Mouse (Mus musculus) liver, embryonic 16.5 days (tissue): Measurements from ENCODE around the gene BC051142. TPM values are rescaled to one million over a fixed set of nuclear protein-coding genes. Genes with fewer than 3 reads are reported as not detected.

Source experiments
- ATAC-seq: fragments of 200-750 bp; cut with Nextera tagmentation; 2 replicates; pipeline ENCODE4 v1.8.0; 2017; ENCODE audit warnings: low read depth, mild to moderate bottlenecking, moderate number of reproducible peaks, moderate library complexity
- H3K27ac ChIP-seq: fragments of 300-500 bp; sonication (generic); 2 replicates; pipeline ENCODE4 v1.5.1; 2014; ENCODE audit warnings: mild to moderate bottlenecking, low read length
- H3K27me3 ChIP-seq: fragments of 300-500 bp; sonication (generic); 2 replicates; pipeline ENCODE4 v1.6.1; 2014; ENCODE audit warnings: low read depth, low read length, mixed read lengths; ENCODE audit not compliant: control insufficient read depth, insufficient read depth
- H3K36me3 ChIP-seq: fragments of 300-500 bp; sonication (generic); 2 replicates; pipeline ENCODE4 v1.6.1; 2014; ENCODE audit warnings: mild to moderate bottlenecking; ENCODE audit not compliant: control insufficient read depth, insufficient read depth
- H3K4me1 ChIP-seq: fragments of 300-500 bp; sonication (generic); 2 replicates; pipeline ENCODE4 v1.6.1; 2014; ENCODE audit warnings: low read depth, low read length, mixed read lengths; ENCODE audit not compliant: control insufficient read depth
- H3K4me2 ChIP-seq: fragments of 300-500 bp; sonication (generic); 2 replicates; pipeline ENCODE4 v1.6.1; 2014; ENCODE audit warnings: low read depth, low read length, mixed read lengths
- H3K4me3 ChIP-seq: fragments of 300-500 bp; sonication (generic); 2 replicates; pipeline ENCODE4 v1.5.1; 2014; ENCODE audit warnings: low read depth, mild to moderate bottlenecking, low read length
- H3K9ac ChIP-seq: fragments of 300-500 bp; sonication (generic); 2 replicates; pipeline ENCODE4 v1.6.1; 2014; ENCODE audit warnings: low read depth, low read length
- H3K9me3 ChIP-seq: fragments of 300-500 bp; sonication (generic); replicated peaks from 2 replicates; pipeline ENCODE4 v1.6.1; 2016; ENCODE audit warnings: low read length; ENCODE audit not compliant: control insufficient read depth
- WGBS: fragments of 180-500 bp; shearing (Covaris S2); extraction: QIAGEN DNeasy Blood & Tissue Kit; methylation state at CpG from one replicate; pipeline ENCODE4 v1.1.7; 2014; ENCODE audit not compliant: insufficient replicate concordance; 5-methylcytosine and 5-hydroxymethylcytosine counted together
- polyA plus RNA-seq: library from polyadenylated mRNA; unstranded; fragments of >200 nt; fragmentation: Nextera tagmentation; extraction: Ambion mirVana; gene quantifications from 2 replicates; pipeline ENCODE4 v1.2.1, GENCODE M21; 2015

The BC051142 gene
- polyA plus RNA-seq, 1 experiment from 2014 or later, result 0.12 TPM

DNA sequence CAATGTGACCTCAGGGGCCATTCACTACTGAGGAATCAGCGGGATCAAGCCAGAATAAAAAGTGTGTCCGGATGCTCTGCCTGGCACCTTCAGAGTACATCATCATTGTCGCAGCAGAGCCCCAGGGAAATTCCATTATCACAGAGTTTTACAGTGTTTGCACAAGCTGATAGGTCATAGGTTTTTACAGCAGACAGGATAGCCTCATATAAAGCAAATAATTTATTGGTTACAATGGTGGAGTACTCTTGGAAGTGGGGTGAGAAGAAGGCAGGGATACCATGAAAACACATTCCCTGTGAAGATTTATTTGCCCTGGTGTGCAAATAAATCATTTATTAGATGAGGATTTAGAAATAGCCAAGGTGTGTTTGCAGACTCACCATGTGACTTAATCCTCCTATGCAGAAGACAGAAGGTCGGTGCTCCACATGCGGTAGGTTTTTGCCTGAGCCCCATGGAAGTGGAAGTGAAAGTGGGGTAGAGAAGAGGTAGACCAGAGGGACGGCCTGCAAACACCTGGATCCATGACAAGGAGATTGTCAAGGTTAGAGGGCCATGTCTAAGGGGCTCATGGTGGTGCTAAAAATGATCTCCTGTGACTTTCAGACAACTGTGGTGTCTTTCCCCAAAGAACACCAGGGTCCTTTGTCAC is 25.4 kb upstream of the BC051142 start:
- H3K36me3 ChIP-seq, result no peaks in the 10 kb centered on the region
- H3K27me3 ChIP-seq, result no peaks in the 10 kb centered on the region
- H3K9me3 ChIP-seq, result no peaks in the 10 kb centered on the region
- no peak overlapping the region for H3K4me2 ChIP-seq
- H3K4me3 ChIP-seq, result no peak overlapping the region
- H3K4me1 ChIP-seq, result no peaks in the 10 kb centered on the region
- ATAC-seq, result no peak
- 55% methylated on average over 6 of the region's 6 CpGs for whole genome bisulfite sequencing
- H3K9ac ChIP-seq, result no peak overlapping the region
- no peak overlapping the region for H3K27ac ChIP-seq

DNA sequence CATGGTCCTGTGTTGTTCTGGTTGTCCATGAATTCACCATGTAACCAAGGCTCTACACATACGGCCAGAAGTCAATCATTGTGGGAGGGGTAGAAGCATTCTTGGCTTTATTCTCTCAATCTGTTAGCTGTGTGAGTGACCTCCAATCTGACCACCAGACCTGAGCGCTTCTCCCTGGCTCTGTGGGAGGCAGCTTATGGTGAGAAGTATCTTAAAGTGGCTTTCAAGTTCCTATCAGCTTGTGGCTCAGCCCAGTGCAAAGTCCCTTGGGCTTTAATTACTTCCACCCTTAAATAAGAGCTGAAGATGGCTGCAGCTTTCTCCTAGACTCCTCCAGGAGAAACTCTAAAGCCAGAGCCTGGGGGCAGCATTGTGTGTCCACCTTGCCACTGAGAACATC is 21.8 kb upstream of the BC051142 start, which contains the start of gene Btnl1:
Gene Btnl1 (plus strand): TSS at position 286 of the 400 bp plus-strand sequence.
- no peaks in the 10 kb centered on the region for H3K4me1 ChIP-seq
- no peaks in the 10 kb centered on the region for H3K36me3 ChIP-seq
- no peak within 1 kb of the TSS for H3K4me2 ChIP-seq
- no peaks in the 10 kb centered on the region for H3K27me3 ChIP-seq
- no peak within 1 kb of the TSS for H3K4me3 ChIP-seq
- 57% methylated on average over 2 of the region's 2 CpGs for WGBS
- no peaks in the 10 kb centered on the region for H3K9me3 ChIP-seq
- no peak within 1 kb of the TSS for H3K9ac ChIP-seq
- H3K27ac ChIP-seq, result no peak within 1 kb of the TSS
- no peak for ATAC-seq

DNA sequence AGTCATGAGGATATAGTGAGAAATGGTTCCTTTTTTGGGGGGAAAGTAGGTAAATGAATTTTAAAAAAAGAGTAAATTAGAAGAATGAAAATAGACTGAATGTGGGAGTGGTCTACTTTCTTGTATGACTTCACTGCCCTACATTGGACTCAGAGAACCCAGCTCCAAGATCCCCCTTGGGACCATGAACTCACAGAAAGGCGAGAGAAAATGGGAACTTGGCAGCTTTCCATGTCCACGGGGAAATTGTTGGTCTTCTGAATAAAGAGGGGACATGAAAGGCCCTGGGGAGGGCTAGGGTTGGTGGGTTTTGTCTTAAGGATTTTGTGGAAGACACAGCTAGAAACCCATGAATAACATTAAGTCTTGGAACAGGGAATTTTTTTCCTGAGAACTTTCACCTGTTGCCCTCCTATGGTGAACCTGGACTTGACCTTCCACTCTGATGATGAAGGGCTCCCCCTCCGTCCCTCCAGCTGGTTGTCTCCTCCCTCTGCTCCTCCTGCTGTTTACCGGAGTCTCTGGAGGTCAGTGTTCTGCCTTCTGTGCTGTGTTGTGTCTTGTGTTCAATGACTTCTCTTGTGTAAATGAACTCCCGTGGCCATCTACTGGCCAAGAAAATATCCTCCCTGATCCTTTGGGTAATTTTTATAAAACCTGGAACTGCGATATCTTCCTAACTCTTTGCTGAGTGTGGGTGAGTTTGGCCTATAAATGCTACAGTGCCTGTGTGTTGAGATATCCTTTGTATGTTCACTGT is 21.0 kb upstream of the BC051142 start:
- ATAC-seq, result no peak
- Histone ChIP-seq H3K4me2 (no peak overlapping the region), H3K9me3 (no peaks in the 10 kb centered on the region), H3K9ac (no peak overlapping the region), H3K27me3 (no peaks in the 10 kb centered on the region), H3K4me3 (no peak overlapping the region), H3K36me3 (no peaks in the 10 kb centered on the region), H3K4me1 (no peaks in the 10 kb centered on the region), H3K27ac (no peak overlapping the region)
- WGBS, result 36% methylated on average over 6 of the region's 6 CpGs

DNA sequence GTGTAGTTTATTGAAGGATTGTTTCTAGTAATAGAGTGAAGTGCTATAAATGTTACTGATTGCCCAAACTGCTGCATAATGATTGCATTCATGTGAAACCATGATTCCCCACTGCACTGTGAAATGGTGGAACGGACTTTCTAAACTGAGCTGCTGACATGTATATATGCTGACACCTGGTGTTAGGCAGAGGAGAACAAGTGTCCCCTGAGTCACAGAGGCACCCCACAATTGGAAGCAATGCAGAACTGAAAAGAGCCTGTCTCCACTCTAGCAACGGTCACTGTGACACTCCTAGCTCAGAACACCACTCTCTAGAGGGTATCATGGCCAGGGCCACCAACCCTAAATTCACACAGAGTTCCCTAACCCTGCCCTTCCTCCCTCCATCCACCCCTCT is 19.9 kb upstream of the BC051142 start:
- ATAC-seq, result no peak
- Histone ChIP-seq H3K9ac (no peak overlapping the region), H3K4me3 (no peak overlapping the region), H3K4me2 (no peak overlapping the region), H3K27me3 (no peaks in the 10 kb centered on the region), H3K27ac (no peak overlapping the region), H3K9me3 (no peaks in the 10 kb centered on the region), H3K4me1 (no peaks in the 10 kb centered on the region), H3K36me3 (no peaks in the 10 kb centered on the region)
- 56% methylated on average over 2 of the region's 2 CpGs for WGBS

DNA sequence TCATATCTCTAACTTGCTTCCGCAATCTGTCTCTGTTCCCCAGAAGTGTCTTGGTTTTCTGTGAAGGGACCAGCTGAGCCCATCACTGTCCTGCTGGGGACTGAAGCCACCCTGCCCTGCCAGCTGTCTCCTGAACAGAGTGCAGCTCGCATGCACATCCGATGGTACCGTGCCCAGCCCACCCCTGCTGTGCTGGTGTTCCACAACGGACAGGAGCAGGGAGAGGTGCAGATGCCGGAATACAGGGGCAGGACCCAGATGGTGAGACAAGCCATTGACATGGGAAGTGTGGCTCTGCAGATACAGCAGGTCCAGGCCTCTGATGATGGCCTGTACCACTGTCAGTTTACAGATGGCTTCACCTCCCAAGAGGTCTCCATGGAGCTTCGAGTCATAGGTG is 19.2 kb upstream of the BC051142 start:
- no peak overlapping the region for H3K9ac ChIP-seq
- H3K4me2 ChIP-seq, result no peak overlapping the region
- no peaks in the 10 kb centered on the region for H3K36me3 ChIP-seq
- no peaks in the 10 kb centered on the region for H3K27me3 ChIP-seq
- H3K4me3 ChIP-seq, result no peak overlapping the region
- no peak overlapping the region for H3K27ac ChIP-seq
- 66% methylated on average over 7 of the region's 7 CpGs for WGBS
- no peak for ATAC-seq
- H3K4me1 ChIP-seq, result no peaks in the 10 kb centered on the region
- no peaks in the 10 kb centered on the region for H3K9me3 ChIP-seq

DNA sequence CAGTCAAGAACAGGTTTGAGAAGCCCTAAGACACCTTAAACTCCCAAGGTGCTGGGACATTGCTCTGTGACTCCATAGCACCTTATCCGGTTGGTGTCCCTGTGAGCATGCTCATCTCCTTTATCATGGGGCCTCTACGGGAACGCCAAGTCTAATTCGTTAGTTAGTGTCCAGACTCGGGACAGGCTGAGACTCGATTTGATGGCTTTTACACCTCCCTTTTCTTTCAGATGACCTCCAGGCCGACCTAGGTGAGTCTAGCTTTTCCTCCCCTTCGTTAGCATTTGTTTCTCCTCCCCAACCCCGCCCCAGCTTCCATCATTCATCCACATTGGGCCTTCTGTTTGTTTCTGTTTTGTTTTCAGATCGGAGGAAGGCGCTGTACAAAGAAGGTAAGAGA is 16.7 kb upstream of the BC051142 start:
- Histone ChIP-seq H3K9me3 (no peaks in the 10 kb centered on the region), H3K4me3 (no peak overlapping the region), H3K36me3 (no peaks in the 10 kb centered on the region), H3K4me2 (no peak overlapping the region), H3K9ac (no peak overlapping the region), H3K4me1 (no peaks in the 10 kb centered on the region), H3K27ac (no peak overlapping the region), H3K27me3 (no peaks in the 10 kb centered on the region)
- no peak for ATAC-seq
- 62% methylated on average over 11 of the region's 11 CpGs for WGBS

DNA sequence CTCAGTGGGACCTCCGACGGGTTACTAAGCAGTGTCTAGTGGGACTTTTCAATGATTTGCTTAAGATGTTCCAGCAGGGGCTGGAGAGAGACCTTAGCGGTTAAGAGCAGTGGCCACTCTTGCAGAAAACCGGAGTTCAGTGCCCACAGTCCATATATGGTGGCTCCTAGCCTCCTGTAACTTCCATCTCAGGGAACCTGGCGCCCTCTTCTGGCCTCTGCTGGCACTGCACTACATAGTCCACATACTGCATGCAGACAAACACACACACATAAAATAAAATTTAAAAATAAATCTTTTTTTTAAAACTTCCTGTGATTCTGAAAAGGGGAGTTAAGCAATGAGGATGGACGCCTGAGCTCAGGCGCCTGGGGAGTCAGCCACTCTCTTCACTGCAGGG is 15.4 kb upstream of the BC051142 start:
- no peak for ATAC-seq
- no peak overlapping the region for H3K4me3 ChIP-seq
- WGBS, result 65% methylated on average over 7 of the region's 7 CpGs

DNA sequence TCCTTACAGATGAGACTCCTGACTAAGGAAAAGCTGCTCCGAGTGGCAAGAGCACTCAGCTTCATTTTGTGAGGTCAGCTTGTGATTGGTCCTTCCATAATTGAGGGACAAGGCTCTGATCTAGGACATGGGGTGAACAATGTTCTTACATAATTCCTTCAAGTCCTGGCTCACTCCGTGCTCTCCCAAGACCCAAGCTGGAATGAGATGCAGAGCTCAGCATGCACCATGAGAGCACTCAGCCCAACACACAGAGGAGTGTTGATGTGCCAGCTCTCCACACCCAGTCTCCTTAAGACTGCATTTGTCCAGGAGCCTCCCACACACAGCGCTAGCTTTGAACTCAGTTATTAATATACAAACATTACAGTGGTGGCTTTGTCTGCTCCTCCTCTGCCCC is 13.9 kb upstream of the BC051142 start:
- no peak overlapping the region for H3K4me3 ChIP-seq

More for the DNA sequence above, 15.4 kb upstream of the BC051142 start:
- no peaks in the 10 kb centered on the region for H3K36me3 ChIP-seq
- no peak overlapping the region for H3K27ac ChIP-seq
- H3K27me3 ChIP-seq, result no peaks in the 10 kb centered on the region
- no peak overlapping the region for H3K9ac ChIP-seq
- no peak overlapping the region for H3K4me2 ChIP-seq
- H3K4me1 ChIP-seq, result no peaks in the 10 kb centered on the region
- H3K9me3 ChIP-seq, result no peaks in the 10 kb centered on the region

DNA sequence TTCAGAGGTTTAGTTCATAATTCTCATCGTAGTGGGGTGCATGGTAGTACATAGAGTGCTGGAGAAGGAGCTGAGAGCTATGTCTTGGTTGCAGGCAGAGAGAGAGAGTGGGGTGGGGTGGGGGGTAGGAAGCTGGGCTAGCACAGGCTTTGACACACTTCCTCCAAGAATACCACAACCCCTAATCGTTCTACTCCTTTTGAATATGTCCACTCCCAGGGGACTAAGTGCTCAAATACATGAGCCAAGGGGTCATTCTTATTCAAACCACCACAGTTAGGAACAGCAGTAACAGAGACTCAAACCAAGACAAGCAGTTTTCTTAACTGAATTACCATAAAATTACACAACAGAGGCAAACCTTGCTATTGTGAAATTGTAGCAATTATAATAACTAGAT is 12.0 kb upstream of the BC051142 start:
- no peaks in the 10 kb centered on the region for H3K4me1 ChIP-seq
- H3K4me3 ChIP-seq, result no peak overlapping the region
- no peak overlapping the region for H3K9ac ChIP-seq
- no peaks in the 10 kb centered on the region for H3K36me3 ChIP-seq
- no peak overlapping the region for H3K27ac ChIP-seq
- ATAC-seq, result no peak
- H3K9me3 ChIP-seq, result no peaks in the 10 kb centered on the region
- H3K27me3 ChIP-seq, result peaks cover 2% of the 10 kb centered on the region
- no peak overlapping the region for H3K4me2 ChIP-seq
- 15% methylated on average over 2 of the region's 2 CpGs for WGBS

More for the DNA sequence above, 13.9 kb upstream of the BC051142 start:
- 69% methylated on average over 3 of the region's 3 CpGs for WGBS
- Histone ChIP-seq H3K27me3 (no peaks in the 10 kb centered on the region), H3K4me2 (no peak overlapping the region), H3K27ac (no peak overlapping the region), H3K4me1 (no peaks in the 10 kb centered on the region), H3K36me3 (no peaks in the 10 kb centered on the region), H3K9me3 (no peaks in the 10 kb centered on the region), H3K9ac (no peak overlapping the region)
- no peak for ATAC-seq
